Mouse (Mus musculus) inflammation-experienced regulatory T-cells (primary cell): ENCODE results near the gene Kdm5c. TPM values are rescaled to one million over a fixed set of nuclear protein-coding genes. Genes with fewer than 3 reads are reported as not detected.

Source experiments
- polyA plus RNA-seq, 2 experiments: library from polyadenylated mRNA; unstranded; fragments of 100-300 nt; shearing (Covaris generic); gene quantifications; one replicate each; pipeline ENCODE4 v1.2.1; 2017

The Kdm5c gene
- 10 to 100 TPM; 38.0 to 50.1 TPM for polyA plus RNA-seq

GRCm38 (mm10) chrX:152232781-152233763 lies at the start of gene Kdm5c:
TSS of gene Kdm5c (plus strand) at chrX:152233020.

Other genes with a start within 250 kb of the Kdm5c start
- 10 to 100 TPM; 66.0 to 91.4 TPM for gene Hsd17b10, start 231.2 kb upstream of the Kdm5c start, polyA plus RNA-seq
- gene Ribc1, start 216.7 kb upstream of the Kdm5c start, polyA plus RNA-seq = 1 to 10 TPM in 1 of 2 experiments, under 1 TPM in 1; 0.82 to 1.9 TPM
- gene Smc1a, start 216.6 kb upstream of the Kdm5c start, polyA plus RNA-seq = 10 to 100 TPM; 73.1 to 78.1 TPM
- under 1 TPM in 1 of 2 experiments, not detected in 1; 0.39 TPM for gene Iqsec2, start 88.8 kb upstream of the Kdm5c start, polyA plus RNA-seq
- gene Kantr, start 94.5 kb downstream of the Kdm5c start, polyA plus RNA-seq = 10 to 100 TPM; 17.8 to 30.0 TPM
- 10 to 100 TPM; 35.6 to 46.6 TPM for gene Tspyl2, start 109.4 kb downstream of the Kdm5c start, polyA plus RNA-seq
- not detected for gene Gpr173, start 135.7 kb downstream of the Kdm5c start, polyA plus RNA-seq